Mouse (Mus musculus): ENCODE data around the gene Trp53bp1. TPM values are rescaled to one million over a fixed set of nuclear protein-coding genes. Genes with fewer than 3 reads are reported as not detected.

Gene Trp53bp1
- polyA plus RNA-seq, 1 experiment from 2014 or later = 5.8 TPM

DNA sequence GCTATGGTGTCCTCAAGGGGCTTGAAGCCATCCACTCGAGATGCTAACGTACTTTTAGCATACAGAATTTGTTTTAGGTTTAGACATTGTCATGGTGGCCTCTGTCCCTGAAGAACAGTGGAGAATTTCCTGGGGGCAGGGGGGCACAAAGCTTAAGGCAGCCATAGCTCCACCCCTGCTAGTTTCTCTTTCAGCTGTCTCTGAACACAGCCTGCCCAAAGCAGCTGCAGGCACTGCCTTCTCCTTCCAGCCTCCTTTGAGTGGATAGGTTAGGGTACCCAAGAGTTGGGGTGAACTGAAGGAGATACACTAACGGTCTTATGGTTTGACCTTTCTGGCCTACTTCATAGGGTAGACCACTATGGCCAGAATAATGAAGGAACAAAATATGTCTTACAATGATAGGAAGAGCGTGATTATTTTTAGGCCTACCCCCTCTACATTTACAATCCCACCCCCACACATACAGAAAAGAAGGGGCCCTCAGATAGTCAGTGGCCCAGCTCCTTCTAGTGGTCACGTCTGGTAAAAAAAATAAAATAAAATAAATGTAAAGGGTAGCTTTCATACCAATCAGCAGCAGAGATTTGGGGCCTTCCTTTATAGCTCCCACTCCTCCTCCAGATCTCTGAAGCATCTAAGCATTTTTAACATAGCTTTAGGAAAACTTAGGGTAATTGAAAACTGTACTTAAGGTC lies 21.3 kb upstream of the Trp53bp1 start:
- Histone ChIP-seq H3K4me2 (replicated peaks; ENCODE audit: low read depth) (no peak overlapping the region), H3K36me3 (ENCODE audit: control insufficient read depth, insufficient read depth) (no peaks in the 10 kb centered on the region), H3K4me3 (ENCODE audit: low read depth, low read length) (no peak overlapping the region), H3K9me3 (ENCODE audit: control insufficient read depth) (no peaks in the 10 kb centered on the region), H3K27me3 (replicated peaks; ENCODE audit: control insufficient read depth, insufficient read depth, low read length) (peaks cover 46% of the 10 kb centered on the region), H3K4me1 (replicated peaks; ENCODE audit: control insufficient read depth, insufficient read depth, low read length) (peaks cover 8% of the 10 kb centered on the region; the same call in 1 of the 2 replicates), H3K27ac (ENCODE audit: low read depth, low read length) (no peak overlapping the region), H3K9ac (ENCODE audit: low read depth, low read length) (no peak overlapping the region)
- ATAC-seq = no peak
- 73% methylated on average over 5 of the region's 5 CpGs for WGBS
- peak; percentile 27; the same call in 1 of the 2 replicates for TF ChIP-seq CTCF (IDR thresholded peaks at IDR 0.05; ENCODE audit: low read depth)

DNA sequence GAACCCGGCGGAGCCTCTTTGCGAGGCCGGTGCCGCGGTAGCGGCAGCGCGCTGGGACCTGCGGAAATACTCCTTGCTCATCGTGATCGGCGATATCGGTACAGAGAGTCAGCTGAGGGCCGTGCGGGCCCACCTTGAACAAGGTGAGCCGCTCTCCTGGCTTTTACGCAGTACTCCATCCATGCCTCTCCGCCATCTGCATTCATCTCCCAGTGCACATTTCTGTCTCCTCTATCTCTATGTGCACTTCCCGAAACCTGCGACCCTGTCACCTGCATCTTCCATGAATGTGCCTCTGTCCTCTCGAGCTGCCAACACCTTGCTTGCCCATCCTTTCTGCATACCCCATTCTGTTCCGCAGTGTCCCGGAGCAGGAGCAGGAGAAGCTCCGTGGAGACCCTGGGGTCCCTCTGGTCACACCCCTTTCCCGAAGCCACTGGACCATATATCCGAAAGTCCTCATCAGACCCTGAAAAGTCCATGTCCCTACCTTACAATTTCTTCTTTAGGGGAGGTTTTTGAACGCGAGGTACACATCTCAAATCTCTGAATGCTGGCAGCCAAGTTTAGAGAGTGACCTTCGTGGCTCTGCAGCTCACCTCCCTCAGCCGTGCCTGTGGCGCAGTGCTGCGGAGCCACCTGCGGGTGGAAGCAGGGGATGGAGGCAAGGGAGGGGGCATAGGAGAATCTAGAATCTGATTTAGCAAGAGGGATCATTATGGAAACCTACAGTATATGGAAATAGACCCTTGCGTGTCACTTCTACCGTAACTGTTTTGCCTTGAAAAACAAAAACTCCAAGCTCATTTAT lies 18.7 kb upstream of the Trp53bp1 start:
- H3K27me3 ChIP-seq (replicated peaks; ENCODE audit: control insufficient read depth, insufficient read depth, low read length) = peaks cover 27% of the 10 kb centered on the region
- ATAC-seq = 0 out of 2 replicates have a peak, but pooled peaks have one; percentile 7
- H3K4me3 ChIP-seq (ENCODE audit: low read depth, low read length) = peak overlapping the region; percentile 44
- 4% methylated on average over 36 of the region's 36 CpGs for WGBS
- H3K9ac ChIP-seq (ENCODE audit: low read depth, low read length) = no peak overlapping the region
- no peak overlapping the region for H3K27ac ChIP-seq (ENCODE audit: low read depth, low read length)
- peak overlapping the region; percentile 74 for H3K4me2 ChIP-seq (replicated peaks; ENCODE audit: low read depth)
- no peaks in the 10 kb centered on the region for H3K36me3 ChIP-seq (ENCODE audit: control insufficient read depth, insufficient read depth)
- no peaks in the 10 kb centered on the region for H3K9me3 ChIP-seq (ENCODE audit: control insufficient read depth)
- TF ChIP-seq CTCF (IDR thresholded peaks at IDR 0.05; ENCODE audit: low read depth) = peak; percentile 36
- peaks cover 8% of the 10 kb centered on the region; the same call in 1 of the 2 replicates for H3K4me1 ChIP-seq (replicated peaks; ENCODE audit: control insufficient read depth, insufficient read depth, low read length)

DNA sequence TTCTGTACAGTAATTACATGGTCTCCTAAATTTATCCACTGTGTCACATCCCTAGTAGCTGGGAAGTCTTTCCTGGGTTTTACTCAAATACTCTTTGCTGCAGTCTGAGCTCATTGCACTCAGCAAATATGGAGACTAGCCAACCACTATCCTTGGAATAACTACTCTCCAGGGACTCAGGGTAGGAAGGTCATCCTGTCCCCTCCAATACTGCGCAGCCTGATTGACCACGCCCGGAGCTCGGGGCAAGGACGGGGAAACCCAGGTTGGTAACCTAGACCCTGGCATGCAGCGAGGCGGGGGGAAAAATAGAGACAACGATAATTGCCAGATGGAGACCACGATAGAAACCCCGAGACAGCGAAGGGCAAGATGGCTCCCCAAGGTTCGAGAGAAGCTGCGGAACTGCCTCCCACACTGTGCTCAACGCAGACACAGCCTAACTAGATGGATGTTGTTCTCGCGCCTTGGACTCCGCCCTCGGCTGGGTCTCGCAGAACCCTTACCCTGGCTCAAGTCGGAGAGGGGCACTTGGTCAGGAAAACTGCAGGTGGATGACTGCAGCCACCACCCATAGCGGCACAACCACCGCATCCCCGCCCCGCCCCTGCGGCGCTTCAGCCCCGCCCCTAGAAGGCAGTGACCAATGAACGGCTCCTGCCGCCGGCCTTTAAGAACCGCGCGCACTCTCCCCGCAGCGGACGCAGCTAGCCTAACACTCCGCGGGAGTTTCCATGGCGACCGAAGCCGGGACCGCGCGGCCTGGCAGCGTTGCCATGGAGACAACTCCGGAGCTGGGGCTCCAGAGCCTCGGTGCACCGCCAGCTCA lies 17.9 kb upstream of the Trp53bp1 start, which contains the start of gene Map1a:
Gene Map1a (plus strand): TSS at position 700 of the 829 bp plus-strand sequence.
- peaks cover 6% of the 10 kb centered on the region; the same call in 1 of the 2 replicates for H3K4me1 ChIP-seq (replicated peaks; ENCODE audit: control insufficient read depth, insufficient read depth, low read length)
- peak; percentile 93 for ATAC-seq
- no peaks in the 10 kb centered on the region for H3K9me3 ChIP-seq (ENCODE audit: control insufficient read depth)
- H3K36me3 ChIP-seq (ENCODE audit: control insufficient read depth, insufficient read depth) = no peaks in the 10 kb centered on the region
- peak within 1 kb of the TSS; percentile 74 for H3K4me2 ChIP-seq (replicated peaks; ENCODE audit: low read depth)
- TF ChIP-seq CTCF (IDR thresholded peaks at IDR 0.05; ENCODE audit: low read depth) = no peak
- H3K9ac ChIP-seq (ENCODE audit: low read depth, low read length) = no peak within 1 kb of the TSS
- H3K27me3 ChIP-seq (replicated peaks; ENCODE audit: control insufficient read depth, insufficient read depth, low read length) = peaks cover 24% of the 10 kb centered on the region
- H3K4me3 ChIP-seq (ENCODE audit: low read depth, low read length) = peak within 1 kb of the TSS; percentile 44
- WGBS = under 1% methylated on average over 47 of the region's 48 CpGs
- H3K27ac ChIP-seq (ENCODE audit: low read depth, low read length) = no peak within 1 kb of the TSS

DNA sequence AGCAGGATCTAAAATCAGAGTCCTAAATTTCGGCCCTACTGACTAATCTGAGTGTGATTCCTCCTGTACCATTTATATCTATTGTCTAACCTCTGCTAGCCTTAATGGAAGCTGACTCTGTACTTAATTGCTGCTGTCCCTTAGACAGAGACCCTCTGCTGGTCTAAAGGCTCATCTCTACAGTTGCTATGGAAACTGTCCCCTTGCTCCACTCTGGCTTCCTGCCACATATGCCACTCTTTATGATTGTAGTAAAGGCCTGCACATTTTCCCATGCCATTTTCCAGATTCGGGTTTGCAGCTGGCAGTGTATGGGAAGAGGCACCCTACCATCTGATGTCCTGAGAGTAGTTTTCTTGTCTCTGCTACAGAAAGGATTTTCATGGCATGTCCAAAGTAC lies 16.6 kb upstream of the Trp53bp1 start:
- H3K4me3 ChIP-seq (ENCODE audit: low read depth, low read length) = no peak overlapping the region
- H3K9ac ChIP-seq (ENCODE audit: low read depth, low read length) = no peak overlapping the region
- H3K36me3 ChIP-seq (ENCODE audit: control insufficient read depth, insufficient read depth) = no peaks in the 10 kb centered on the region
- H3K4me1 ChIP-seq (replicated peaks; ENCODE audit: control insufficient read depth, insufficient read depth, low read length) = peaks cover 4% of the 10 kb centered on the region; the same call in 1 of the 2 replicates
- TF ChIP-seq CTCF (IDR thresholded peaks at IDR 0.05; ENCODE audit: low read depth) = no peak
- H3K27me3 ChIP-seq (replicated peaks; ENCODE audit: control insufficient read depth, insufficient read depth, low read length) = peaks cover 23% of the 10 kb centered on the region
- no peak overlapping the region for H3K27ac ChIP-seq (ENCODE audit: low read depth, low read length)
- no peaks in the 10 kb centered on the region for H3K9me3 ChIP-seq (ENCODE audit: control insufficient read depth)
- no peak overlapping the region for H3K4me2 ChIP-seq (replicated peaks; ENCODE audit: low read depth)
- WGBS = 81% methylated on average over 2 of the region's 2 CpGs
- no peak for ATAC-seq

DNA sequence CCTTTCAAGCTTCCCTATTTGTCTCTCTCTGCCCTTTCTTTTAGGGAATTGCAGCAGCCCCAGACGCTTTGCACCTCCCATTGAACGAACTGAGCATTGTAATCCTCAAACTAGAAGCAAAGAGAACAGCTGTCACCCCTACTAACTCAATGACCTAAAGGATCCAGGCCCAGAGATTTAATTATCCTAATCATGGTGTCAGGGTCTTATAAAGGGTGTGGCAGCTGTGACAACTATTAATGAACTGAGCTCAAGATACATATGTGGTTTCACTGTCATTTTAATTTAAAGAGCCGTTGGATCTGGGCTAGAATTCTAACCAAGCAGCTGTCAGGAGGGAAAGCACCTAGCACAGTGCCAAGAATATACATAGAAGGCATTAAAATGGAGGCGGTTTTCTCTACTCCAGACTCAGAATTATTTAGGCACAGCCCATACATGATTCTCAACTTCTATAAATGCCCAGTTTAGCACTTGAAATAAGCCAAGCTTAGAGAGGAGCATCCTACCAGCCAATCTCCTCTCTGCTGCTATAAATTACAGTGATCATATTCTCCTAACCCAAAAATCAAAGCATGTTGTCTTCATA lies 815 bp upstream of the Trp53bp1 start:
- Histone ChIP-seq H3K27ac (ENCODE audit: low read depth, low read length) (no peak overlapping the region), H3K36me3 (ENCODE audit: control insufficient read depth, insufficient read depth) (peaks cover 2% of the 10 kb centered on the region; the same call in 1 of the 2 replicates), H3K4me3 (ENCODE audit: low read depth, low read length) (peak overlapping the region; percentile 99), H3K9me3 (ENCODE audit: control insufficient read depth) (no peaks in the 10 kb centered on the region), H3K9ac (ENCODE audit: low read depth, low read length) (peak overlapping the region; percentile 23; the same call in 1 of the 2 replicates), H3K27me3 (replicated peaks; ENCODE audit: control insufficient read depth, insufficient read depth, low read length) (no peaks in the 10 kb centered on the region), H3K4me1 (replicated peaks; ENCODE audit: control insufficient read depth, insufficient read depth, low read length) (0 out of 2 replicates have a peak, but pooled peaks cover 6% of the 10 kb centered on the region), H3K4me2 (replicated peaks; ENCODE audit: low read depth) (peak overlapping the region; percentile 68)
- ATAC-seq = no peak
- 26% methylated on average over 4 of the region's 4 CpGs for WGBS
- no peak for TF ChIP-seq CTCF (IDR thresholded peaks at IDR 0.05; ENCODE audit: low read depth)
